Mouse (Mus musculus) lung, embryonic 15.5 days (tissue): ENCODE measurements at regions not wholly inside any gene's neighbourhood (a gene's known extent, or its start where the extent isn't known, plus 50 kb on each side); places are given as distances from the start of the nearest gene placed in this dataset.

ENCODE experiments used
- ATAC-seq: fragments of 200-750 bp; cut with Nextera tagmentation; 2 replicates; pipeline ENCODE4 v1.8.0; 2017; ENCODE audit warnings: moderate number of reproducible peaks, borderline replicate concordance; ENCODE audit not compliant: low FRiP score, low TSS enrichment; ENCODE audit errors: extremely low read depth
- H3K27ac ChIP-seq: fragments of 300-500 bp; sonication (generic); 2 replicates; pipeline ENCODE4 v1.5.1; 2015; ENCODE audit warnings: moderate library complexity, mild to moderate bottlenecking, inconsistent platforms
- H3K27me3 ChIP-seq: fragments of 300-500 bp; sonication (generic); 2 replicates; pipeline ENCODE4 v1.6.1; 2015; ENCODE audit warnings: inconsistent platforms
- H3K36me3 ChIP-seq: fragments of 300-500 bp; sonication (generic); 2 replicates; pipeline ENCODE4 v1.6.1; 2015; ENCODE audit warnings: inconsistent platforms
- H3K4me1 ChIP-seq: fragments of 300-500 bp; sonication (generic); 2 replicates; pipeline ENCODE4 v1.6.1; 2015; ENCODE audit warnings: inconsistent platforms
- H3K4me2 ChIP-seq: fragments of 300-500 bp; sonication (generic); 2 replicates; pipeline ENCODE4 v1.6.1; 2015; ENCODE audit warnings: inconsistent platforms, mild to moderate bottlenecking, moderate library complexity
- H3K4me3 ChIP-seq: fragments of 300-500 bp; sonication (generic); 2 replicates; pipeline ENCODE4 v1.5.1; 2015; ENCODE audit warnings: mild to moderate bottlenecking, inconsistent platforms
- H3K9ac ChIP-seq: fragments of 300-500 bp; sonication (generic); 2 replicates; pipeline ENCODE4 v1.6.1; 2015; ENCODE audit warnings: inconsistent platforms
- H3K9me3 ChIP-seq: fragments of 300-500 bp; sonication (generic); 2 replicates; pipeline ENCODE4 v1.6.1; 2016; ENCODE audit warnings: inconsistent platforms
- WGBS: fragments of 180-500 bp; shearing (Covaris S2); methylation state at CpG from one replicate; pipeline ENCODE4 v1.1.7; 2015; 5-methylcytosine and 5-hydroxymethylcytosine counted together

GRCm38 (mm10) chr13:16642450-16642994 is 630.9 kb downstream of the Inhba start:
- Histone ChIP-seq H3K27me3 (no peaks in the 10 kb centered on the region), H3K27ac (no peak overlapping the region), H3K9me3 (no peaks in the 10 kb centered on the region), H3K4me1 (0 out of 2 replicates have a peak, but pooled peaks cover 3% of the 10 kb centered on the region), H3K4me3 (no peak overlapping the region), H3K9ac (no peak overlapping the region), H3K36me3 (no peaks in the 10 kb centered on the region), H3K4me2 (no peak overlapping the region)
- WGBS: 51% methylated on average over 6 of the region's 6 CpGs
- ATAC-seq: no peak

GRCm38 (mm10) chr13:16645311-16645710 is 633.7 kb downstream of the Inhba start:
- no peaks in the 10 kb centered on the region for H3K9me3 ChIP-seq
- no peaks in the 10 kb centered on the region for H3K27me3 ChIP-seq
- no peak overlapping the region for H3K27ac ChIP-seq
- no peaks in the 10 kb centered on the region for H3K36me3 ChIP-seq
- WGBS: 62% methylated on average over 3 of the region's 3 CpGs
- 0 out of 2 replicates have a peak, but pooled peaks cover 3% of the 10 kb centered on the region for H3K4me1 ChIP-seq
- no peak for ATAC-seq
- no peak overlapping the region for H3K4me2 ChIP-seq
- H3K4me3 ChIP-seq: no peak overlapping the region
- H3K9ac ChIP-seq: no peak overlapping the region

DNA sequence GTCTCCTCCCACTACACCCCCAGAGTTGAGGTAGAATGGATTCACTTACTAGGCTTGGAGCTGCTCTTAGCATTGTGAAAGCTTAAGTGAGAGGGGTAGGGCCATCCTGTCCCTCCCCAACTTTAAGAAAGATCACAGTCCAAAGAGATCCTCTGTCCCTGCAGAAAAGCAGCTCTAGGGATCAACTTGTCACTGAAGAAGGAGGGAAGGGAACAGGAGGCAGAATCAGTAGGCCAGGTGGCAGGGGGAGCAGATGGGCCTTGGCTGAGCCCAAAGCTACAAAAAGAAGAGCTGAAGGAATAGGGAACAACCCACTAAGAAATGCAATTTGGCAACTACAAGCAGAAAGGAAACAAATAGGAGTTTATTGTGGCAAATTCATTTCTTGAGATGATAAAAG is 634.4 kb downstream of the Inhba start:
- Histone ChIP-seq H3K27me3 (no peaks in the 10 kb centered on the region), H3K4me2 (no peak overlapping the region), H3K9me3 (no peaks in the 10 kb centered on the region), H3K9ac (no peak overlapping the region), H3K27ac (no peak overlapping the region), H3K4me1 (0 out of 2 replicates have a peak, but pooled peaks cover 3% of the 10 kb centered on the region), H3K4me3 (no peak overlapping the region), H3K36me3 (no peaks in the 10 kb centered on the region)
- no peak for ATAC-seq

- H3K9me3 ChIP-seq: no peaks in the 10 kb centered on the region
- no peak for ATAC-seq
Observed at GRCm38 (mm10) chr13:16646649-16647048, 635.0 kb downstream of the Inhba start.

GRCm38 (mm10) chr13:16656110-16656509 is 644.5 kb downstream of the Inhba start:
- WGBS: 53% methylated on average over 4 of the region's 4 CpGs
- Histone ChIP-seq H3K4me3 (no peak overlapping the region), H3K36me3 (no peaks in the 10 kb centered on the region), H3K9ac (no peak overlapping the region), H3K27ac (no peak overlapping the region), H3K9me3 (no peaks in the 10 kb centered on the region), H3K4me2 (no peak overlapping the region), H3K4me1 (no peaks in the 10 kb centered on the region), H3K27me3 (no peaks in the 10 kb centered on the region)
- ATAC-seq: no peak

More at GRCm38 (mm10) chr13:16646649-16647048, 635.0 kb downstream of the Inhba start:
- Histone ChIP-seq H3K27me3 (no peaks in the 10 kb centered on the region), H3K4me1 (0 out of 2 replicates have a peak, but pooled peaks cover 3% of the 10 kb centered on the region), H3K36me3 (no peaks in the 10 kb centered on the region), H3K4me2 (no peak overlapping the region), H3K27ac (no peak overlapping the region), H3K4me3 (no peak overlapping the region), H3K9ac (no peak overlapping the region)

DNA sequence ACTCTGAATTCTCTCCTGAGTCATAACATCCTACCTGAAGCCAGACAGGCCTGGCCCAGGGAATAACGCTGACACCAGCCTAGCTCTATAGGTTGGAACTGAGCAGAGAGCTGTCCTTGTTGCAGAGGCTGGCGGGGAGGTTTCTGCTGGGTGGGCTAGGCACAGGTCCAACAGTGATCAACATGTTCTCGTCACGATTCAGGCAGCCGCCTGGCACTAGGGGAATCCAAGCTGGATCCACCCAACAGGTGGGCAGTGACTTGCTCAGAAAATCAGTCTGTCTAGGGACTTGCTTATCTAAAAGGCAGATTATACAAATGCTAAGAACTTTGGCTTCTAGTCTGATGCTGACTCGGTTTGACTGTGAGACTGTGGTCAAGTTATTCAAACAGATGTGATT is 648.2 kb downstream of the Inhba start:
- no peak for ATAC-seq
- Histone ChIP-seq H3K4me3 (no peak overlapping the region), H3K9me3 (no peaks in the 10 kb centered on the region), H3K4me2 (no peak overlapping the region), H3K27ac (no peak overlapping the region), H3K27me3 (no peaks in the 10 kb centered on the region), H3K36me3 (no peaks in the 10 kb centered on the region), H3K4me1 (no peaks in the 10 kb centered on the region), H3K9ac (no peak overlapping the region)
- WGBS: 51% methylated on average over 6 of the region's 6 CpGs

DNA sequence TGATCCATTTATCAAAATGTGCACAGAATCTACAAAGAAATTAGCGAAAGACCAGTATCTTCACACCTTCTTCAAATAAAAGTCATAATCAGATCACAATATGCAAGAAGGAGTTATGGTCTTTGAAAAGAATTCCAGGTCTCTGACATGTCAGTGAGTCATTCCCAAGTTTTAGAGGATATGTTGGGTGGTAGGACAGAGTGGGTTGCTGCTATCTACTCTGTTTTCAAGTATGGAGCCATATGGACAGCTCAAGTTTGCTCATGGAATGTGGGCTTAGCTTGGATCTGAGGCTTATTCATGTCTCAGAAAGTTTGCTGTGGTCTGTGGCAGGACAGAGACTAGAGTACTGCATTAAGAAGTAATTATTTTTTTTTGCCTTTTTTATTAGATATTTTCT is 657.0 kb downstream of the Inhba start:
- ATAC-seq: no peak
- Histone ChIP-seq H3K9ac (no peak overlapping the region), H3K9me3 (no peaks in the 10 kb centered on the region), H3K4me1 (no peaks in the 10 kb centered on the region), H3K4me2 (no peak overlapping the region), H3K36me3 (no peaks in the 10 kb centered on the region), H3K27me3 (no peaks in the 10 kb centered on the region), H3K27ac (no peak overlapping the region), H3K4me3 (no peak overlapping the region)
- 83% methylated on average over 1 of the region's 1 CpGs for WGBS

DNA sequence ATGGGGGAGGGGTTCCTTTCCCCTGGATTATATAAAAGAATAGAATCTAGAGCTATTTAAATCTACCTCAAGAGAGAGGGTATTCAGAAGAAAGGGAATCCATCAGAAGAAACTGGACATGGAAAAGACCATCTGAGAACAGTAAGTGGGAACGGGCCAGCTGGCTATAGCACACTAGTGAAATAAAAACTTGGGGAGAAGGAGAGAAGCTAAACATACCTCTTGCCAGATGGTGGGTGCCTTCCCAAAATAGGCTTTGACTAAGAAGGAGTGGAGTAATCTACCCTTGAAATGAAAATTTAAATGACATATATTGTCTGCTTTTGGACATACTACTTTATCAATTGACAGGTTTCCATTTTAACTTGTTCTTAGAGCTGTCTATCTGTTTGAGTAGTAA is 657.6 kb downstream of the Inhba start:
- no peaks in the 10 kb centered on the region for H3K36me3 ChIP-seq
- WGBS: 92% methylated on average over 1 of the region's 1 CpGs
- no peaks in the 10 kb centered on the region for H3K9me3 ChIP-seq
- H3K4me3 ChIP-seq: no peak overlapping the region
- H3K4me1 ChIP-seq: no peaks in the 10 kb centered on the region
- H3K27me3 ChIP-seq: no peaks in the 10 kb centered on the region
- no peak overlapping the region for H3K27ac ChIP-seq
- H3K4me2 ChIP-seq: no peak overlapping the region
- no peak for ATAC-seq
- H3K9ac ChIP-seq: no peak overlapping the region

DNA sequence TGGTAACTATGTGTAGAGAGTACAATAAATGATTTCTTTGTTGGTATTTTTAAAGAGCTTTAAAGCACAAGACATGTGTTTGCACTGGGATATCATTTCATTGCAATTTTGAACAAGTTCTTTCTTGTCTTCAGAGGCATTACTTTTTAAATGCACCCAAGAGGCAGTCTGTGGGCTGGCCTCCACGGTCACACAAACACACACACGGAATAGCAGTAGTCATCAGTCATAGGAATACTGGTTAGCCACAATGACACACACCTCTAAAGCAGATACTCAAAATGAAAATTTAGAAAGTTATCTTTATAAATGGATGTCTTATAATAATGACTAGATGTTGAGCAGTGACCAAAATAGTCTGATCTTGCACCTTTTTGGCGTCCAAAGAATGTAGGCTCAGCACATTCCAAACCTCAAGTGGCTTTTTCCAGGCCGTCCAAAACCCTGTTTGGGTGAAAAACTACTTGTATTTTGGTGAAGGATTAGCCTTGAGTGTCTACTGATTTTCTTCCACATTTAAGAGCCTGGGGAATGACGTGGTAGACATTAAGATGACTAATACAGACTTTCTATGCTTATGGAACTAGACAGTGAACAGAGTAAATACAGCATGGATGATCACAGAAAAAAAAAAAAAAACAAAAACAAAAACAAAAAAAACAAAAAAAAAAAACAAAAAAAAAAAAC is 658.5 kb downstream of the Inhba start:
- ATAC-seq: no peak
- Histone ChIP-seq H3K4me3 (no peak overlapping the region), H3K27me3 (no peaks in the 10 kb centered on the region), H3K9ac (no peak overlapping the region), H3K4me1 (no peaks in the 10 kb centered on the region), H3K27ac (no peak overlapping the region), H3K4me2 (no peak overlapping the region), H3K9me3 (no peaks in the 10 kb centered on the region), H3K36me3 (no peaks in the 10 kb centered on the region)
- 42% methylated on average over 5 of the region's 5 CpGs for WGBS

- H3K4me1 ChIP-seq: no peaks in the 10 kb centered on the region
- no peak overlapping the region for H3K27ac ChIP-seq
- no peaks in the 10 kb centered on the region for H3K36me3 ChIP-seq
- H3K4me3 ChIP-seq: no peak overlapping the region
- no peak for ATAC-seq
- no peaks in the 10 kb centered on the region for H3K27me3 ChIP-seq
- no peak overlapping the region for H3K4me2 ChIP-seq
- H3K9me3 ChIP-seq: no peaks in the 10 kb centered on the region
- no peak overlapping the region for H3K9ac ChIP-seq
Observed at GRCm38 (mm10) chr13:16670736-16671135, 659.1 kb downstream of the Inhba start.

DNA sequence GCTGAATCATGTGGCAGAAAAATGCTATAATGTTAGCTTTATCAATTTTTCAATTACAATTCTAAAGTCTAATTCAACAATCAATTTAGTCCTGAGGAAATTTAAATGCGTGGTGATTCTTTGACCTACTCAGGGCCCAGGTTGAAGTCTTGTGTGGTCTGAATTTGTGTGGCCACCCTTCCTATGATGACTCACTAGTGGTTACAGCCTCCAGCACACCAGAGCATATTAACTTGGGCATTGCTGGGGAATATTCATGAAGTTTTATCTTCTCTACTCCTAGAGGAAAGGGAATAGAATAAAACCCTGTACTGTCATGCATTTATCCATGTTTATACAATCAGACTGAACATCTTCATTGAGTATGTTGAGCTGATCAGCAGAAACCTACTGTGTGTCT is 665.2 kb downstream of the Inhba start:
- H3K4me1 ChIP-seq: no peaks in the 10 kb centered on the region
- no peak for ATAC-seq
- H3K36me3 ChIP-seq: no peaks in the 10 kb centered on the region
- H3K4me3 ChIP-seq: no peak overlapping the region
- no peak overlapping the region for H3K27ac ChIP-seq
- no peak overlapping the region for H3K4me2 ChIP-seq
- H3K9me3 ChIP-seq: no peaks in the 10 kb centered on the region
- H3K9ac ChIP-seq: no peak overlapping the region
- 77% methylated on average over 1 of the region's 1 CpGs for WGBS
- no peaks in the 10 kb centered on the region for H3K27me3 ChIP-seq

DNA sequence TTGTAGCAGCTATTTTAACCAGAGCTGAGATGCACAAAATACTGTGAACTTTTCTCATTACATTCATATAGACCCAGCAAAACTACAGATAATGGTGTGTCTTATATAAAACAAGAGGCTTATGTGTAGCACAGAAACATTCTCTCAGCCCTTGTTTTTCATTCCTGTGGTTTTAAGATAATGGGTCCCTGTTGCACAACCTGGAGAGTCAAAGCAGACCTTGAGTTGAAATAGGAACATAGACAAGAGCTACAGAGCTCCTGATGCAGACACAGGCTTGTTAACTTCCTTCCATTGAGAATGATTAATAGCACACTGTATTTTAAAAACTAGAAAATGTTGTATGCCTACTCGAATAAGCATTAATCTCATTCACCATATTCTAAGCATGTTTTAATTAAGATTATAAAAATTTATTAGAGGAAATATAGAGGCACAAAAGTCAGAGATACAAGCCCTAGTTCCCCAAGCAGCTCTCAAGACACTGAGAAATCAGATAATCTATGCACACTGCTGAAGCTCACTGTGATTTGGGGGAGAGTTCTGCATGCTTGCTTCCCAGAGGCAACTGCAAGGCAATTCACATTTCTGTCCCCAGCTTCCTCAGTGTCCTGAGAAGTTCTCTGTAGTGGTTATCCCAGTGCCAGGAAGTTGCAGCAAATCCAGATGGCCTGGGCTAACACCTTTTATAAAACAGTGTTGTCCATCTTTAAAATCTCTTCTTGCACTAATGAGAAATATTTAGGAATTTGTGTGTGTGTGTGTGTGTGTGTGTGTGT is 666.8 kb downstream of the Inhba start:
- 65% methylated on average over 1 of the region's 1 CpGs for WGBS
- Histone ChIP-seq H3K4me1 (no peaks in the 10 kb centered on the region), H3K36me3 (no peaks in the 10 kb centered on the region), H3K27me3 (no peaks in the 10 kb centered on the region), H3K4me3 (no peak overlapping the region), H3K9ac (no peak overlapping the region), H3K27ac (no peak overlapping the region), H3K9me3 (no peaks in the 10 kb centered on the region), H3K4me2 (no peak overlapping the region)
- no peak for ATAC-seq
